Mouse (Mus musculus) limb, embryonic 12.5 days (tissue): ENCODE measurements around the gene Mettl27. TPM values are rescaled to one million over a fixed set of nuclear protein-coding genes. Genes with fewer than 3 reads are reported as not detected.

Experiments used
- ATAC-seq: fragments of 200-750 bp; cut with Nextera tagmentation; 2 replicates; pipeline ENCODE4 v1.8.0; 2017; ENCODE audit warnings: low read depth, moderate TSS enrichment; ENCODE audit not compliant: insufficient number of reproducible peaks, insufficient read depth, low FRiP score, low TSS enrichment
- H3K27ac ChIP-seq: fragments of 300-500 bp; sonication (generic); 2 replicates; pipeline ENCODE4 v1.5.1; 2016; ENCODE audit warnings: mild to moderate bottlenecking, moderate library complexity
- H3K27me3 ChIP-seq: fragments of 300-500 bp; sonication (generic); 2 replicates; pipeline ENCODE4 v1.6.1; 2016; ENCODE audit warnings: mild to moderate bottlenecking, moderate library complexity
- H3K36me3 ChIP-seq: fragments of 300-500 bp; sonication (generic); 2 replicates; pipeline ENCODE4 v1.6.1; 2016; ENCODE audit warnings: mild to moderate bottlenecking, moderate library complexity
- H3K4me1 ChIP-seq: fragments of 300-500 bp; sonication (generic); replicated peaks from 2 replicates; pipeline ENCODE4 v1.6.1; 2016
- H3K4me2 ChIP-seq: fragments of 300-500 bp; sonication (generic); 2 replicates; pipeline ENCODE4 v1.6.1; 2016; ENCODE audit warnings: mild to moderate bottlenecking, moderate library complexity
- H3K4me3 ChIP-seq: fragments of 300-500 bp; sonication (generic); replicated peaks from 2 replicates; pipeline ENCODE4 v1.5.1; 2016; ENCODE audit warnings: mild to moderate bottlenecking
- H3K9ac ChIP-seq: fragments of 300-500 bp; sonication (generic); replicated peaks from 2 replicates; pipeline ENCODE4 v1.6.1; 2016; ENCODE audit warnings: mild to moderate bottlenecking, moderate library complexity
- H3K9me3 ChIP-seq: fragments of 300-500 bp; sonication (generic); 2 replicates; pipeline ENCODE4 v1.6.1; 2016; ENCODE audit warnings: mild to moderate bottlenecking, moderate library complexity
- whole genome bisulfite sequencing: fragments of 180-500 bp; shearing (Covaris S2); methylation state at CpG from one replicate; pipeline ENCODE4 v1.1.7; 2016; 5-methylcytosine and 5-hydroxymethylcytosine counted together
- polyA plus RNA-seq: library from polyadenylated mRNA; unstranded; fragments of >200 nt; fragmentation: Nextera tagmentation; extraction: Ambion mirVana; gene quantifications from 2 replicates; pipeline ENCODE4 v1.2.1, GENCODE M21; 2016

Gene Mettl27
- polyA plus RNA-seq, 1 experiment from 2014 or later: 17.8 TPM

GRCm38 (mm10) chr5:134970671-134971070 is 38.5 kb downstream of the Mettl27 start:
- 70% methylated on average over 8 of the region's 8 CpGs for WGBS

GRCm38 (mm10) chr5:134973081-134973480 is 40.9 kb downstream of the Mettl27 start:
- Histone ChIP-seq H3K9me3 (no peaks in the 10 kb centered on the region), H3K36me3 (no peaks in the 10 kb centered on the region), H3K4me3 (no peak overlapping the region), H3K9ac (no peak overlapping the region), H3K4me1 (no peaks in the 10 kb centered on the region), H3K27me3 (peaks cover 7% of the 10 kb centered on the region), H3K4me2 (no peak overlapping the region), H3K27ac (no peak overlapping the region)
- no peak for ATAC-seq

More at GRCm38 (mm10) chr5:134970671-134971070, 38.5 kb downstream of the Mettl27 start:
- Histone ChIP-seq H3K9ac (no peak overlapping the region), H3K4me1 (peaks cover 17% of the 10 kb centered on the region), H3K4me2 (no peak overlapping the region), H3K4me3 (no peak overlapping the region), H3K27me3 (peaks cover 11% of the 10 kb centered on the region; the same call in 1 of the 2 replicates), H3K36me3 (no peaks in the 10 kb centered on the region), H3K9me3 (no peaks in the 10 kb centered on the region), H3K27ac (no peak overlapping the region)
- ATAC-seq: no peak

- no peak for ATAC-seq
- no peaks in the 10 kb centered on the region for H3K9me3 ChIP-seq
- H3K4me2 ChIP-seq: no peak overlapping the region
- 83% methylated on average over 7 of the region's 7 CpGs for WGBS
- H3K27me3 ChIP-seq: peaks cover 7% of the 10 kb centered on the region
- H3K4me3 ChIP-seq: no peak overlapping the region
- no peak overlapping the region for H3K9ac ChIP-seq
- no peaks in the 10 kb centered on the region for H3K36me3 ChIP-seq
- no peak overlapping the region for H3K27ac ChIP-seq
- H3K4me1 ChIP-seq: no peaks in the 10 kb centered on the region
These were observed 41.4 kb downstream of the Mettl27 start for GRCm38 (mm10) chr5:134973526-134973925.

- H3K36me3 ChIP-seq: no peaks in the 10 kb centered on the region
- no peaks in the 10 kb centered on the region for H3K9me3 ChIP-seq
- 77% methylated on average over 7 of the region's 7 CpGs for WGBS
- H3K9ac ChIP-seq: no peak overlapping the region
- no peak for ATAC-seq
- no peaks in the 10 kb centered on the region for H3K4me1 ChIP-seq
- peaks cover 5% of the 10 kb centered on the region for H3K27me3 ChIP-seq
- no peak overlapping the region for H3K27ac ChIP-seq
- no peak overlapping the region for H3K4me2 ChIP-seq
- no peak overlapping the region for H3K4me3 ChIP-seq
These were observed 42.1 kb downstream of the Mettl27 start for GRCm38 (mm10) chr5:134974294-134974693.

GRCm38 (mm10) chr5:134974921-134975320 is 42.8 kb downstream of the Mettl27 start:
- 57% methylated on average over 2 of the region's 2 CpGs for WGBS
- no peak overlapping the region for H3K27ac ChIP-seq
- no peaks in the 10 kb centered on the region for H3K9me3 ChIP-seq
- peaks cover 3% of the 10 kb centered on the region for H3K27me3 ChIP-seq
- no peak overlapping the region for H3K4me3 ChIP-seq
- ATAC-seq: no peak
- no peak overlapping the region for H3K4me2 ChIP-seq
- H3K9ac ChIP-seq: no peak overlapping the region
- H3K36me3 ChIP-seq: no peaks in the 10 kb centered on the region
- no peaks in the 10 kb centered on the region for H3K4me1 ChIP-seq

GRCm38 (mm10) chr5:134976164-134976563 is 44.0 kb downstream of the Mettl27 start:
- H3K27me3 ChIP-seq: no peaks in the 10 kb centered on the region; the same call in none of the 2 replicates
- 75% methylated on average over 2 of the region's 2 CpGs for WGBS
- no peaks in the 10 kb centered on the region for H3K9me3 ChIP-seq
- no peak overlapping the region for H3K27ac ChIP-seq
- no peak overlapping the region for H3K4me3 ChIP-seq
- no peak for ATAC-seq
- no peaks in the 10 kb centered on the region for H3K4me1 ChIP-seq
- no peaks in the 10 kb centered on the region for H3K36me3 ChIP-seq
- H3K4me2 ChIP-seq: no peak overlapping the region
- no peak overlapping the region for H3K9ac ChIP-seq

GRCm38 (mm10) chr5:134976577-134977250 is 44.5 kb downstream of the Mettl27 start:
- 83% methylated on average over 14 of the region's 14 CpGs for WGBS
- Histone ChIP-seq H3K27me3 (no peaks in the 10 kb centered on the region; the same call in none of the 2 replicates), H3K4me3 (no peak overlapping the region), H3K4me1 (no peaks in the 10 kb centered on the region), H3K4me2 (no peak overlapping the region), H3K27ac (no peak overlapping the region), H3K9me3 (no peaks in the 10 kb centered on the region), H3K36me3 (no peaks in the 10 kb centered on the region), H3K9ac (no peak overlapping the region)
- no peak for ATAC-seq

- H3K4me2 ChIP-seq: no peak overlapping the region
- H3K36me3 ChIP-seq: no peaks in the 10 kb centered on the region
- ATAC-seq: no peak
- H3K4me1 ChIP-seq: no peaks in the 10 kb centered on the region
- no peaks in the 10 kb centered on the region for H3K9me3 ChIP-seq
- no peak overlapping the region for H3K9ac ChIP-seq
- H3K27ac ChIP-seq: no peak overlapping the region
- WGBS: 84% methylated on average over 4 of the region's 4 CpGs
- no peaks in the 10 kb centered on the region; the same call in none of the 2 replicates for H3K27me3 ChIP-seq
- no peak overlapping the region for H3K4me3 ChIP-seq
These were observed 45.7 kb downstream of the Mettl27 start for GRCm38 (mm10) chr5:134977837-134978236.

- ATAC-seq: no peak
- Histone ChIP-seq H3K4me2 (no peak overlapping the region), H3K27me3 (peaks cover 32% of the 10 kb centered on the region), H3K9ac (no peak overlapping the region), H3K4me3 (no peak overlapping the region), H3K9me3 (no peaks in the 10 kb centered on the region), H3K36me3 (no peaks in the 10 kb centered on the region), H3K4me1 (peaks cover 9% of the 10 kb centered on the region), H3K27ac (no peak overlapping the region)
- 63% methylated on average over 10 of the region's 10 CpGs for WGBS
These were observed 49.0 kb downstream of the Mettl27 start for GRCm38 (mm10) chr5:134981149-134981548.

- Histone ChIP-seq H3K9ac (no peak overlapping the region), H3K27ac (no peak overlapping the region), H3K4me3 (no peak overlapping the region), H3K4me2 (no peak overlapping the region), H3K36me3 (no peaks in the 10 kb centered on the region), H3K27me3 (peaks cover 52% of the 10 kb centered on the region), H3K9me3 (no peaks in the 10 kb centered on the region), H3K4me1 (peaks cover 18% of the 10 kb centered on the region)
- ATAC-seq: no peak
- 82% methylated on average over 1 of the region's 1 CpGs for WGBS
These were observed 50.9 kb downstream of the Mettl27 start for GRCm38 (mm10) chr5:134983111-134983510.

- no peak for ATAC-seq
- peaks cover 18% of the 10 kb centered on the region for H3K4me1 ChIP-seq
- no peak overlapping the region for H3K4me2 ChIP-seq
- no peaks in the 10 kb centered on the region for H3K9me3 ChIP-seq
- H3K9ac ChIP-seq: no peak overlapping the region
- no peak overlapping the region for H3K4me3 ChIP-seq
- H3K27ac ChIP-seq: no peak overlapping the region
- WGBS: 23% methylated on average over 3 of the region's 3 CpGs
- H3K27me3 ChIP-seq: peaks cover 58% of the 10 kb centered on the region
- no peaks in the 10 kb centered on the region for H3K36me3 ChIP-seq
These were observed 51.6 kb downstream of the Mettl27 start for GRCm38 (mm10) chr5:134983771-134984170.
